Mouse (Mus musculus) intestine, postnatal 0 days (tissue): ENCODE results near the gene Pde1b. TPM values are rescaled to one million over a fixed set of nuclear protein-coding genes. Genes with fewer than 3 reads are reported as not detected.
A peak's percentile ranks its signal among the peaks of the same experiment; 100 is the strongest.

Source experiments
- ATAC-seq: fragments of 200-750 bp; cut with Nextera tagmentation; 2 replicates; pipeline ENCODE4 v1.8.0; 2017; ENCODE audit warnings: mild to moderate bottlenecking, moderate TSS enrichment, moderate library complexity
- H3K27ac ChIP-seq: fragments of 300-500 bp; sonication (generic); 2 replicates; pipeline ENCODE4 v1.5.1; 2014; ENCODE audit warnings: mild to moderate bottlenecking, low read depth, low read length, moderate library complexity
- H3K27me3 ChIP-seq: fragments of 300-500 bp; sonication (generic); replicated peaks from 2 replicates; pipeline ENCODE4 v1.6.1; 2014; ENCODE audit warnings: low read length, mixed read lengths; ENCODE audit not compliant: control insufficient read depth, insufficient read depth
- H3K36me3 ChIP-seq: fragments of 300-500 bp; sonication (generic); 2 replicates; pipeline ENCODE4 v1.6.1; 2014; ENCODE audit warnings: mild to moderate bottlenecking, moderate library complexity; ENCODE audit not compliant: control insufficient read depth, insufficient read depth
- H3K4me1 ChIP-seq: fragments of 300-500 bp; sonication (generic); replicated peaks from 2 replicates; pipeline ENCODE4 v1.6.1; 2014; ENCODE audit warnings: antibody characterized with exemption, low read length, mixed read lengths; ENCODE audit not compliant: control insufficient read depth, insufficient read depth
- H3K4me2 ChIP-seq: fragments of 300-500 bp; sonication (generic); replicated peaks from 2 replicates; pipeline ENCODE4 v1.6.1; 2014; ENCODE audit warnings: low read depth, mild to moderate bottlenecking, moderate library complexity
- H3K4me3 ChIP-seq: fragments of 300-500 bp; sonication (generic); 2 replicates; pipeline ENCODE4 v1.5.1; 2014; ENCODE audit warnings: low read depth, low read length
- H3K9ac ChIP-seq: fragments of 300-500 bp; sonication (generic); 2 replicates; pipeline ENCODE4 v1.6.1; 2014; ENCODE audit warnings: mild to moderate bottlenecking, low read depth, low read length
- H3K9me3 ChIP-seq: fragments of 300-500 bp; sonication (generic); 2 replicates; pipeline ENCODE4 v1.6.1; 2016; ENCODE audit warnings: mixed run types; ENCODE audit not compliant: control insufficient read depth
- CTCF ChIP-seq: sonication (generic); IDR thresholded peaks from 2 replicates; pipeline ENCODE4 v1.5.1; 2016; ENCODE audit warnings: low read depth, mild to moderate bottlenecking, control low read depth, antibody characterized with exemption, moderate library complexity
- WGBS: fragments of 180-500 bp; shearing (Covaris S2); extraction: QIAGEN DNeasy Blood & Tissue Kit; methylation state at CpG from one replicate; pipeline ENCODE4 v1.1.7; 2014; 5-methylcytosine and 5-hydroxymethylcytosine counted together
- polyA plus RNA-seq: library from polyadenylated mRNA; unstranded; fragments of >200 nt; fragmentation: Nextera tagmentation; extraction: Ambion mirVana; gene quantifications from 2 replicates; pipeline ENCODE4 v1.2.1, GENCODE M21; 2015

Gene Pde1b
- 4.0 and 4.5 TPM in 2 replicates for polyA plus RNA-seq

- H3K4me1 ChIP-seq: no peaks in the 10 kb centered on the region
- no peaks in the 10 kb centered on the region for H3K9me3 ChIP-seq
- peaks cover 29% of the 10 kb centered on the region for H3K27me3 ChIP-seq
- H3K4me3 ChIP-seq: peak within 1 kb of the TSS; percentile 54
- WGBS: 4% methylated on average over 56 of the region's 63 CpGs
- H3K9ac ChIP-seq: peak within 1 kb of the TSS; percentile 46
- 0 out of 2 replicates have a peak, but pooled peaks have one; percentile 19 for TF ChIP-seq CTCF
- H3K36me3 ChIP-seq: no peaks in the 10 kb centered on the region
- peak; percentile 84 for ATAC-seq
- no peak within 1 kb of the TSS for H3K27ac ChIP-seq
- peak within 1 kb of the TSS; percentile 94 for H3K4me2 ChIP-seq
These were observed at the start of gene Pde1b for GRCm38 (mm10) chr15:103502435-103503250. Gene Pde1b (plus strand): TSS chr15:103503034.

DNA sequence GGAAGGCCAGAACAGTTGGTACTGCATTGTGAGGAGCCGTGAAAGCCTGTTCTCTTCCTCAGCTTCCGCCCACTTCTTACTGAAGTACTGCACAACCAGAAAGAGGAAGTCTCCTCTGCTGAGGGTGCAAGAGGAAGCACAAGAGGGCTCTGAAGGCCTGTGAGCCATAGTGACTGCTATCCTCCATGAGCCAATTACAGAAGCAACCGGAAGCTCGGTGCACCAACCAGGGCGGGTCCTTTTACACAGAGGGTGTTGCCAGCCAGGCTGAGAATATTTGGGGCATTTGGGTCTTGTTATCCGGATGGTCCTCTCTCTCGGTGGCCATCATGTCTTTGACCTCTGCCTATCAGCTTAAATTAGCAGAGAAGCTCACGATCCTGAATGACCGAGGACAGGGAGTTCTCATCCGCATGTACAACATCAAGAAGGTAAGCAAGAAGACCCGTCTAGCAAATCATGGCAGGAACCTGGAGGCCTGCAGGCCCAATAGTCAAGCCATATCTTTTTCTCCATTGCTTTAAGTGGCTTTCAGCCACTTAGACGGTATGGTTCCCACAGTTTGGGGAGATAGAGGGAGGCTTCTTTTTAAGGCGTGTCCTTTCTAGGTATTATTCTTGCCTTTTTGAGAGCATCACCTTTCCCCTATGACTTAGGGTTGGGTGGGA is 49.1 kb upstream of the Pde1b start, which contains the start of gene Nckap1l:
Gene Nckap1l (plus strand): TSS at position 244 of the 668 bp plus-strand sequence.
- no peak within 1 kb of the TSS for H3K9ac ChIP-seq
- H3K27me3 ChIP-seq: no peaks in the 10 kb centered on the region
- TF ChIP-seq CTCF: no peak
- H3K36me3 ChIP-seq: no peaks in the 10 kb centered on the region
- no peaks in the 10 kb centered on the region for H3K4me1 ChIP-seq
- H3K4me3 ChIP-seq: no peak within 1 kb of the TSS
- WGBS: 89% methylated on average over 13 of the region's 13 CpGs
- no peaks in the 10 kb centered on the region for H3K9me3 ChIP-seq
- H3K27ac ChIP-seq: no peak within 1 kb of the TSS
- ATAC-seq: no peak
- no peak within 1 kb of the TSS for H3K4me2 ChIP-seq

- Histone ChIP-seq H3K4me3 (no peak overlapping the region), H3K36me3 (no peaks in the 10 kb centered on the region), H3K9ac (no peak overlapping the region), H3K9me3 (no peaks in the 10 kb centered on the region), H3K27me3 (no peaks in the 10 kb centered on the region), H3K4me1 (no peaks in the 10 kb centered on the region), H3K27ac (no peak overlapping the region), H3K4me2 (no peak overlapping the region)
- ATAC-seq: no peak
- WGBS: 77% methylated on average over 6 of the region's 6 CpGs
- TF ChIP-seq CTCF: no peak
These were observed 48.4 kb upstream of the Pde1b start for GRCm38 (mm10) chr15:103454449-103454848.

DNA sequence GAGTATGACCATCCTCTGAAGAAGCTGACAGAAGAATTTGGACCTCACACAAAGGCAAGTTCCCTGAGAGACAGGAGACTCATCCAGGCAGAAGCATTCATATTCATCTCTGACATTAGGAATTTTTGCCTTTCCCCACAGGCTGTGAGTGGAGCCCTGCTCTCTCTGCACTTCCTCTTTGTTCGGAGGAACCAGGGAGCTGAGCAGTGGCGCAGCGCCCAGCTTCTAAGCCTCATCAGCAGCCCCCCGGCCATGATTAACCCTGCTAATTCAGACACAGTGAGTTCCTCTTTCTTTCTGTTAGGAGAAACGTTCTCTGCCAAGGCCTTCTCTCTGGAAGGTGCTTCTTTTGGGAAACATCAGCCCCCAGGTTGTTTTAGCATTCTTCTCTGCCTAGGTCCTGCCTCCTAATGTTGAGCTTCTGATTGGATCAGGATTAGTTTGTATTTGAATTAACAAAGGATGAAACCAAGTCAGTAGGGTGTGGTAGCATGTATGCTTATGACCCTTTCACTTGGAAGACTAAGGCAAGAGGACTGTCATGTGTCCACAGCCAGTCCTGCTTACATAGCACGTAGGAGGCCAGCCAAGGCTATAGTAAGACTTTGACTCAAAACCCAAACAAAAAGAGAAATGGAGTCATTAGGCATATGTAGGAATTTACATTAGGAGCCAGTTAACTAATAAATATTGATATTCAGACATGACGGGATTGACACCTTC is 40.1 kb upstream of the Pde1b start:
- Histone ChIP-seq H3K9ac (no peak overlapping the region), H3K4me3 (no peak overlapping the region), H3K27me3 (no peaks in the 10 kb centered on the region), H3K4me2 (no peak overlapping the region), H3K9me3 (no peaks in the 10 kb centered on the region), H3K36me3 (no peaks in the 10 kb centered on the region), H3K27ac (no peak overlapping the region), H3K4me1 (no peaks in the 10 kb centered on the region; the same call in 1 of the 2 replicates)
- 62% methylated on average over 7 of the region's 7 CpGs for WGBS
- no peak for TF ChIP-seq CTCF
- ATAC-seq: no peak

DNA sequence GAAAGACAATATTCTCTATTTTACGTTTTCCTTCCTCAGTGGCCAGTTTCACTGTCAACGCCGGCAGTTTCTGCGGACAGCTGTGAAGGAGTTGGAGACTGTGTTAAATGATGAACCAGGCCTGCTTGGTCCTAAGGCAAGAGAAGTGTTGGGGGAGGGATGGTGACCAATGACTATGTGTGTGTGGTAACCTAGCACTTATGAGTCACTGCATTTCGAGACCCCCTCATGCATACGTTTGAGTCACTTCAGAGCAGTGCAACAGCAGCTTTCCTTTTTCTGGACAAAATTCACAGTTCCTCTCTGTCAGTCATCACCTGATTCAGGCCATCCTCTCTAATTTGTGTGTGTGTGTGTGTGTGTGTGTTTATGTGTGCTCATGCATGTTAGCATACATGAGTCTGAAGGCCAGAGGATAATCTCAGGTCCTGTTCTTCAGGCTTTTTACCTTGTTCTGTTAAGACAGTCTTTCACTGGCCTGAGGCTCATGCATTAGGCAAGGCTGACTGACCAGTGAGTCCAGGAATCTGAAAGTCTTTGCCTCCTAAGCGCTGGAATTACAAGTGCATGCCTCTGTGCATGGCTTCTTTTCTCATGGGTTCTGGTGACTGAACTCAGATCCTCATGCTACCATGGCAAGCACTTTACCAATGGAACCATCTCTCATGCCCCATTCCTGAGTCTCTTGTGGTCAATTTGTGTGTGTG is 31.2 kb upstream of the Pde1b start:
- Histone ChIP-seq H3K36me3 (no peaks in the 10 kb centered on the region), H3K27ac (no peak overlapping the region), H3K9ac (no peak overlapping the region), H3K4me1 (no peaks in the 10 kb centered on the region), H3K27me3 (no peaks in the 10 kb centered on the region), H3K9me3 (no peaks in the 10 kb centered on the region), H3K4me2 (no peak overlapping the region), H3K4me3 (no peak overlapping the region)
- TF ChIP-seq CTCF: no peak
- WGBS: 81% methylated on average over 7 of the region's 7 CpGs
- no peak for ATAC-seq

DNA sequence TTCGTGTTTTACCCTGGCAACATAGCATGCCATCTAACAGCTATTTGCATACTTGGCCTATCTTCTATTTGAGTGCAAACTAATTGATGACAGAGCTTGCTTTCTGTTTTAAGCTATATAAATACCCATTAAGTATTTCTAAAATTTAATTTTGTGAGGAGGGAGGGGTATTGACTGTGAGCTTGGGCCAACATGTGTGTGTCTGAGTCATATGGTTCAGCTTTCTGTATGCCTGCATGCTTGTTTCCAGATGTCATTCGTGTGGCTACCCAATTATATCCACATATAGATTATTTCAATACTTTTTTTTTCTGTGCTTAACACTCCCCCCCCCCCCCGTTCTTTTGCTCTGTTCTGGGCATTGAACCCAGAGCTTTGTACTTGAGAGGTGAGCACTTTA is 30.6 kb upstream of the Pde1b start:
- H3K36me3 ChIP-seq: no peaks in the 10 kb centered on the region
- no peaks in the 10 kb centered on the region for H3K27me3 ChIP-seq
- no peaks in the 10 kb centered on the region for H3K9me3 ChIP-seq
- H3K4me1 ChIP-seq: no peaks in the 10 kb centered on the region
- H3K4me3 ChIP-seq: no peak overlapping the region
- H3K27ac ChIP-seq: no peak overlapping the region
- 65% methylated on average over 3 of the region's 3 CpGs for WGBS
- no peak overlapping the region for H3K9ac ChIP-seq
- ATAC-seq: no peak
- no peak for TF ChIP-seq CTCF
- no peak overlapping the region for H3K4me2 ChIP-seq
